Mouse (Mus musculus): ENCODE results near the gene Gm4778.
"Not testable (repeated sequence)": the region's sequence is repeated elsewhere in the genome, so short reads cannot be mapped to it uniquely, and the experiment has no call there.

- TF ChIP-seq POLR2A (IDR thresholded peaks at IDR 0.05; ENCODE audit: low read depth, low read length); CTCF (IDR thresholded peaks at IDR 0.05; ENCODE audit: extremely low read depth, insufficient read depth, insufficient read length, insufficient replicate concordance): not testable (repeated sequence)
Measured at GRCm38 (mm10) chr3:94263736-94264135, at the start of gene Gm4778.
